Mouse (Mus musculus) heart, postnatal 0 days (tissue): Measurements from ENCODE around the gene Snx12.

Source experiments
- CTCF ChIP-seq: IDR thresholded peaks from 2 replicates; pipeline ENCODE4 v1.5.1; 2016; ENCODE audit warnings: antibody characterized with exemption, control low read depth, low read depth
- EP300 ChIP-seq: IDR thresholded peaks from 2 replicates; pipeline ENCODE4 v1.6.1; 2016; ENCODE audit warnings: antibody characterized with exemption, low read depth

GRCm38 (mm10) chrX:101245011-101245410, 22.6 kb upstream of the Snx12 start:
- TF ChIP-seq CTCF (no peak), EP300 (no peak)
